Mouse (Mus musculus): ENCODE measurements around the gene Marcksl1. TPM values are rescaled to one million over a fixed set of nuclear protein-coding genes. Genes with fewer than 3 reads are reported as not detected.

The Marcksl1 gene
- polyA plus RNA-seq (2012; rRNA removed), result 239 and 273 TPM in 2 replicates

GRCm38 (mm10) chr4:129513086-129513767 lies at the start of gene Marcksl1:
Gene Marcksl1, plus strand, starts transcription at chr4:129513581.

GRCm38 (mm10) chr4:129490972-129491880 lies 22.2 kb upstream of the Marcksl1 start, which contains the start of the genes Tssk3 and Fam229a:
Gene Tssk3, minus strand, starts transcription at chr4:129491022.
Gene Fam229a, plus strand, starts transcription at chr4:129491190.

GRCm38 (mm10) chr4:129542592-129543141 lies 29.3 kb downstream of the Marcksl1 start, which contains the start of gene Hdac1:
Gene Hdac1, minus strand, starts transcription at chr4:129542713.

Other genes starting within 250 kb of the Marcksl1 start
- gene Sync, start 226.0 kb upstream of the Marcksl1 start, polyA plus RNA-seq (2012; rRNA removed), result 3.8 and 5.5 TPM in 2 replicates
- gene Rbbp4, start 178.2 kb upstream of the Marcksl1 start, polyA plus RNA-seq (2012; rRNA removed), result 16.5 and 22.5 TPM in 2 replicates
- gene Zbtb8os, start 177.9 kb upstream of the Marcksl1 start, polyA plus RNA-seq (2012; rRNA removed), result 4.1 and 7.2 TPM in 2 replicates
- 9.6 and 11.9 TPM in 2 replicates for gene Zbtb8a, start 135.5 kb upstream of the Marcksl1 start, polyA plus RNA-seq (2012; rRNA removed)
- gene Zbtb8b, start 72.7 kb upstream of the Marcksl1 start, polyA plus RNA-seq (2012; rRNA removed), result 6.6 and 7.6 TPM in 2 replicates
- 17.6 and 21.9 TPM in 2 replicates for gene Bsdc1, start 52.0 kb upstream of the Marcksl1 start, polyA plus RNA-seq (2012; rRNA removed)
- 0.12 and 0.14 TPM in 2 replicates for gene Tssk3, start 22.6 kb upstream of the Marcksl1 start, polyA plus RNA-seq (2012; rRNA removed)
- gene Fam229a, start 22.4 kb upstream of the Marcksl1 start, polyA plus RNA-seq (2012; rRNA removed), result 0.77 and 1.3 TPM in 2 replicates
- gene Hdac1, start 29.1 kb downstream of the Marcksl1 start, polyA plus RNA-seq (2012; rRNA removed), result 44.1 and 66.6 TPM in 2 replicates
- gene Lck, start 60.1 kb downstream of the Marcksl1 start, polyA plus RNA-seq (2012; rRNA removed), result 3.2 and 4.3 TPM in 2 replicates
- gene Fam167b, start 65.0 kb downstream of the Marcksl1 start, polyA plus RNA-seq (2012; rRNA removed), result 13.2 and 17.4 TPM in 2 replicates
- 354 and 450 TPM in 2 replicates for gene Eif3i, start 87.1 kb downstream of the Marcksl1 start, polyA plus RNA-seq (2012; rRNA removed)
- gene Tmem234, start 87.1 kb downstream of the Marcksl1 start, polyA plus RNA-seq (2012; rRNA removed), result 165 and 182 TPM in 2 replicates
- gene Dcdc2b, start 100.7 kb downstream of the Marcksl1 start, polyA plus RNA-seq (2012; rRNA removed), result 12.2 and 18.0 TPM in 2 replicates
- gene Iqcc, start 105.5 kb downstream of the Marcksl1 start, polyA plus RNA-seq (2012; rRNA removed), result 53.4 and 62.1 TPM in 2 replicates
- 31.1 and 41.8 TPM in 2 replicates for gene Ccdc28b, start 110.4 kb downstream of the Marcksl1 start, polyA plus RNA-seq (2012; rRNA removed)
- gene Txlna, start 127.5 kb downstream of the Marcksl1 start, polyA plus RNA-seq (2012; rRNA removed), result 46.1 and 46.5 TPM in 2 replicates
- gene Kpna6, start 159.2 kb downstream of the Marcksl1 start, polyA plus RNA-seq (2012; rRNA removed), result 26.9 and 33.0 TPM in 2 replicates
- gene Tmem39b, start 183.3 kb downstream of the Marcksl1 start, polyA plus RNA-seq (2012; rRNA removed), result 53.8 and 78.5 TPM in 2 replicates
- 50.4 and 104 TPM in 2 replicates for gene Khdrbs1, start 228.7 kb downstream of the Marcksl1 start, polyA plus RNA-seq (2012; rRNA removed)